Mouse (Mus musculus) CH12.LX (cell line): ENCODE data around the gene C3.

ENCODE experiments used
- BHLHE40 ChIP-seq: IDR thresholded peaks from 2 replicates; pipeline ENCODE4 v1.6.1; 2011; ENCODE audit warnings: mild to moderate bottlenecking, low read depth, low read length, improper control_type of control experiment
- ETS1 ChIP-seq: conservative IDR thresholded peaks from 2 replicates; pipeline ENCODE4 v1.6.1; 2012; ENCODE audit warnings: low read depth, mild to moderate bottlenecking, inconsistent platforms, low read length, improper control_type of control experiment, moderate library complexity
- POLR2A ChIP-seq: IDR thresholded peaks from 2 replicates; pipeline ENCODE4 v1.6.1; 2011; ENCODE audit warnings: low read depth, mild to moderate bottlenecking, improper control_type of control experiment, low read length
- TBP ChIP-seq: conservative IDR thresholded peaks from 2 replicates; pipeline ENCODE4 v1.6.1; 2011; ENCODE audit warnings: low read depth, low read length, improper control_type of control experiment

DNA sequence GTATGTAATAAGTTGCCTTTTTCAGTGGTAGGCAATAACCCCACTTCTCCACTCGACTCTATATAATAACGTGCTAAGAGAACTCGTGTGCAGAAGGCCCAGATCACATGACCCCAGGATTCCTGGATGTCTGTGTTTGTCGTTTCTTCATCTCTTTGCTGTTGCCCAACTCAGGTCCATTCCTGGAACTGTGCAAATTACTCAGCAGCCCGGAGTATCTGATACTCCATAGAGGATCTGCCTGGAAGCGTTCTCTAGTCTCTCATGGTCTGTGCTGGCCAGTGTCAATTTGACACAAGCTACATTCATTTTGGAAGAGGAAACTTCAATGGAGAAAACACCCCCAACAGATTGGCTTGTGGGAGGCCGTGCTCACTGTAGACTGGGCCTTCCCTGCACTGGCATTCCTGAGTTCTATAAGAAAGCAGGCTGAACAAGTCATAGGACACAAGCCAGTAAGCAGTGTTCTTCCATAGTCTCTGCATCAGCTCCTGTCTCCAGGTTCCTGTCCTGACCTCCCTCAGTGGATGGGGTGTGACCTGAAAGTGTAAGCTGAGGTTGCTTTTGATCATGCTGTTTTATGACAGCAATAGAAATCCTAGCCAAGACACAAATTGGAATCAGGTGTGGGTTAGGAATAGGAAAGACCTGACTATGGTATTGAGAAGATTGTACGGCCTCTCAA lies 32.5 kb downstream of the C3 start:
- TF ChIP-seq BHLHE40 (no peak), POLR2A (no peak), ETS1 (no peak), TBP (no peak)
